Mouse (Mus musculus) liver, adult 2 months (tissue): ENCODE measurements at regions not wholly inside any gene's neighbourhood (a gene's known extent, or its start where the extent isn't known, plus 50 kb on each side); places are given as distances from the start of the nearest gene placed in this dataset.
"Not testable (repeated sequence)": the region's sequence is repeated elsewhere in the genome, so short reads cannot be mapped to it uniquely, and the experiment has no call there.

Source experiments
- DNase-seq: peaks from one replicate; pipeline ENCODE4 v3.0.0-alpha.2; 2011; ENCODE audit warnings: low read depth, low spot score; ENCODE audit errors: extremely low read depth
- H3K27ac ChIP-seq: fragments of 200-500 bp; replicated peaks from 2 replicates; pipeline ENCODE4 v1.5.1; 2012; ENCODE audit warnings: low read depth, mild to moderate bottlenecking, control low read depth, inconsistent platforms, low read length; ENCODE audit not compliant: insufficient read depth
- H3K27me3 ChIP-seq: fragments of 200-500 bp; 2 replicates; pipeline ENCODE4 v1.6.1; 2012; ENCODE audit warnings: mild to moderate bottlenecking, moderate library complexity, low read length, inconsistent platforms; ENCODE audit not compliant: control insufficient read depth, insufficient read depth
- H3K36me3 ChIP-seq: fragments of 200-500 bp; 2 replicates; pipeline ENCODE4 v1.6.1; 2012; ENCODE audit warnings: low read length, inconsistent platforms; ENCODE audit not compliant: control insufficient read depth, insufficient read depth
- H3K4me1 ChIP-seq: fragments of 200-500 bp; 2 replicates; pipeline ENCODE4 v1.6.1; 2011; ENCODE audit warnings: low read length; ENCODE audit not compliant: control insufficient read depth, insufficient read depth
- H3K4me3 ChIP-seq: fragments of 200-500 bp; 2 replicates; pipeline ENCODE4 v1.5.1; 2011; ENCODE audit warnings: low read depth, mild to moderate bottlenecking, control low read depth, low read length, moderate library complexity; ENCODE audit not compliant: insufficient read depth
- H3K79me2 ChIP-seq: fragments of 200-500 bp; 2 replicates; pipeline ENCODE4 v1.6.1; 2012; ENCODE audit warnings: inconsistent platforms, mild to moderate bottlenecking, low read length, moderate library complexity; ENCODE audit not compliant: control insufficient read depth, insufficient read depth
- H3K9ac ChIP-seq: fragments of 200-500 bp; 2 replicates; pipeline ENCODE4 v1.6.1; 2012; ENCODE audit warnings: low read depth, mild to moderate bottlenecking, control low read depth, inconsistent platforms, low read length
- CTCF ChIP-seq: fragments of 200-500 bp; IDR thresholded peaks from 2 replicates; pipeline ENCODE4 v1.5.1; 2011; ENCODE audit warnings: low read depth, low read length, control low read depth
- POLR2A ChIP-seq: fragments of 200-500 bp; IDR thresholded peaks from 2 replicates; pipeline ENCODE4 v1.6.1; 2011; ENCODE audit warnings: low read length, control low read depth; ENCODE audit not compliant: insufficient read depth; ENCODE audit errors: extremely low read depth
- WGBS: fragments of 180-500 bp; shearing (Covaris S2); methylation state at CpG from one replicate; pipeline ENCODE4 v1.1.7; 2018; 5-methylcytosine and 5-hydroxymethylcytosine counted together

DNA sequence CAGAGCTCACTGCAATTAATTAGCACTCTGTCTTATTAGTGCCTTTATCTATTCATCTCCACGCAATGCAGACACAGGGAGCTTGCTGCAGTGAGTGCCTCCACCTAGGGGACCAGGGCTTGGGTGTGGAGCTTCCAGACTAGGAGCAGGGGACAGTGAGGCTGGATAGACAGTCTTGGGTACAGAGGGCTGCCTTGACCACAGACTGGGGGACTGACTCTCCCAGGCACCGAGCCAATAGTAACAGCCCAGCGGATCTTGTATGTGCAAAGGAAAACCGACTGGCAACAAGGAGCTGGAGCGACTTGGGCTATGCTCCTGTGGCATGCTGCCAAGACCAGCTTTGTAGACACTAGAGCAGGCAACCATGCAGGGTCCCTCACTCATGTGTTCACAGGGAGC is 172.8 kb upstream of the Rpl38 start:
- DNase-seq: no peak
- TF ChIP-seq POLR2A (no peak), CTCF (no peak)
- H3K27me3 ChIP-seq: no peaks in the 10 kb centered on the region
- H3K79me2 ChIP-seq: no peaks in the 10 kb centered on the region
- H3K36me3 ChIP-seq: no peaks in the 10 kb centered on the region
- no peaks in the 10 kb centered on the region for H3K4me1 ChIP-seq
- 66% methylated on average over 5 of the region's 5 CpGs for WGBS
- H3K4me3 ChIP-seq: no peak overlapping the region
- H3K27ac ChIP-seq: no peak overlapping the region
- no peak overlapping the region for H3K9ac ChIP-seq

DNA sequence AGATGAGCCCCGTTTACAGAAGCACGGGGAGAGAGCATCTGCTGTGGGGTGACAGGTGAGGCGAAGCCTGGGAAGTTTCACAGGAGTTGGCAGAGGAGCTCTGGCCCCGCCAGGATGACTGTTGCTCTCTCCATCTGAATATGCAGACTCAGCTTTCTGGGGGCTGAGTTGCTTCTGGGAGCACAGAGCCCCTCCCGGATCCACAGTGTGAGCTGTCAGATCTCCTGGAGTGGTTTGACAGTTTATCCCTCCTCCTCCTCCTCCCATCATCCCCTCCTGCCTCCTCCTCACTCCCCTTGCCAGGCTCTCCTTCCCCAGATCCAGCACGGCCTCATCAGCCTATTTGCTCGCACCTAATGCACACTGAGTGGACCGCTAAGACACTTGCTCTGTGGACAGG is 181.9 kb upstream of the Rpl38 start:
- no peaks in the 10 kb centered on the region for H3K36me3 ChIP-seq
- H3K27ac ChIP-seq: no peak overlapping the region
- no peaks in the 10 kb centered on the region for H3K4me1 ChIP-seq
- 39% methylated on average over 8 of the region's 8 CpGs for WGBS
- DNase-seq: no peak
- H3K79me2 ChIP-seq: no peaks in the 10 kb centered on the region
- no peak overlapping the region for H3K9ac ChIP-seq
- H3K4me3 ChIP-seq: no peak overlapping the region
- TF ChIP-seq POLR2A (no peak), CTCF (no peak)
- peaks cover 4% of the 10 kb centered on the region; the same call in 1 of the 2 replicates for H3K27me3 ChIP-seq

DNA sequence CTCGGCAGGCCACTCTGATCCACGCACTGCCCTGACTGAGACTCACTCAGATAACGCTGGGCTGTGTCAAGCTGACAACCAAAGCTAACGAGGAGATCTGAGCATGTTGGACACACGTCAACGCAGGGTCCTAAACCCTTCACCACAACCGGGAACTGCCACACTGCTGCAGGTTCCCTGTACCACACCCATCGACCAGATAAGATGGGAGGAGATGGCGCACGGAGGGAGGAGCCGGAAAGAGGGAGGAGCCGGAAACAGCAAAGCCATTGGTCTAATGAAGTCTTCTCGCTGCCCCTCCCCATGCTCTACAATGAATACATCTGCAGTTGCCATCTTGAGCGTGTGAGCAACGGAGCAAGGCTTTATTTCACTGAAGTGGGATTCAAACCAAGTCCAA is 182.9 kb upstream of the Rpl38 start:
- DNase-seq: no peak
- Histone ChIP-seq H3K36me3 (no peaks in the 10 kb centered on the region), H3K27ac (no peak overlapping the region), H3K27me3 (peaks cover 4% of the 10 kb centered on the region; the same call in 1 of the 2 replicates), H3K4me3 (no peak overlapping the region), H3K9ac (no peak overlapping the region), H3K4me1 (no peaks in the 10 kb centered on the region), H3K79me2 (no peaks in the 10 kb centered on the region)
- TF ChIP-seq CTCF (no peak), POLR2A (no peak)
- 50% methylated on average over 15 of the region's 15 CpGs for WGBS

DNA sequence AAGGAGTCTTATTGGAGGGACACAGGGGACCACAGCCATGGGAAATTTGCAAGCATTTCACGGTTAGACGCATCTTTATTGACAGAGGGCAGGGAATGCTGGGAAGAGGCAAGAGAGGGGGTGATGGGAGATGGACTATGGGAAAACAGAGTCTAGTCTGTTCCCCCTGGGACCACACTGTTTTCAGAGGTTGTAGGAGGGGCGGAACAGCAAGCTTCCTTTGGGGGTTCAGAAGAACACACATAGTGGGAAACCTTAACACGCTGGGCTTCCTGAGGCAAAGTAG is 183.7 kb upstream of the Rpl38 start:
- H3K27ac ChIP-seq: no peak overlapping the region
- DNase-seq: no peak
- 74% methylated on average over 4 of the region's 4 CpGs for WGBS
- H3K27me3 ChIP-seq: peaks cover 4% of the 10 kb centered on the region; the same call in 1 of the 2 replicates
- TF ChIP-seq POLR2A (no peak), CTCF (no peak)
- H3K36me3 ChIP-seq: no peaks in the 10 kb centered on the region
- H3K4me1 ChIP-seq: no peaks in the 10 kb centered on the region
- H3K79me2 ChIP-seq: no peaks in the 10 kb centered on the region
- H3K4me3 ChIP-seq: no peak overlapping the region
- H3K9ac ChIP-seq: no peak overlapping the region

DNA sequence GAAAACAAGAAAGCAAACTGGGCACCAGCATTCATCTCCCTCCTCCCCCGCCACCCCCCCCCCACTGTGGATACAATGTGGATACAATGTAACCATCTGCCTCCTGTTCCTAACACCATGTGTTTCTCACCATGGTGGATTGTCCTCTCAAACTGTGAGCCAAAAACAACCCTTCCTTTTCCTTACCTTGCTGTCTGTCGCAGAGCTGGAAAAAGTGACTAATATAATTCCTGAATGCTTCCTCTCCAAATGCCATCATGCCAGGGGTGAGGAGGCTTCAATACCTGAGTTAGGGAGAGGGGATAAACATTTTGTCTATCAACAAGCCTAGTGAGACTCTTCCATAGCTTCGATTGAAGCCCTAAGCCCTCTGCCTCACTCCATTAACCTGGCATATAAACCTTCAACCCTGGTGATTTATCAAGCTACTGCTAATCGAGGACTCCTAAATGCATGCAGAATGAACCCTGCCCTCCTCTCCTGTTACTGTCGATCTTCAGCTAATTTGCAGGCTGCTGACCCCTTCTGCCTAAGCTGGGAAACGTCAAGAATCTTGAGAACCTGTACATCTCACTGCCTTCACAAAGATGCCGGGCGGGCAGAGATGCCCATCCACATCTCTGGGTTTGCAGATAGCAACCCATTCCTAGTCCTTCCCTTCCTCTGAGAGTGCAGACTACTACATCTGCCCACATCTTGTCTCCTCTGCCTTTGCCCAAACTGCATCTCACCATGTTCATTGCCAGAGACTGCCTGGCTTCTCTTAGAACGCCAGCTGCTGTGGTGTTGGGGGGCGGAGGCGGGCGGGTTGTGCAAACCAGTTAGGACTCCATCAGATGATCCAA is 184.3 kb upstream of the Rpl38 start:
- no peak overlapping the region for H3K9ac ChIP-seq
- no peaks in the 10 kb centered on the region for H3K4me1 ChIP-seq
- WGBS: 73% methylated on average over 12 of the region's 12 CpGs

DNA sequence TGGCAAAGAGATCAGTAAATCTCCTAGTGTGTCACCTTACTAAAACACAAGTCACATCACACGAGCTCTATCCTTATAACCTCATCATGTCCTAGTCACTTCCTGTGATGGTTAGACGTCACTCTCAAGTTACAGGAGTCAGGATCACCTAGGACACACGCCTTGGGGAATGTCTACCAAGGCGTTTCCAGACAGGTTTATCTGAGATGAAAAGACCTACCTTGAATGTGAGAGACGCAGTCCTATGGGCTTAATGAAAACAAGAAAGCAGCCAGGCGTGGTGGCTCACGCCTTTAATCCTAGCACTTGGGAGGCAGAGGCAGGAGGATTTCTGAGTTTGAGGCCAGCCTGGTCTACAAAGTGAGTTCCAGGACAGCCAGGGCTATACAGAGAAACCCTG is 185.0 kb upstream of the Rpl38 start:
- not testable (repeated sequence) for H3K4me1 ChIP-seq, H3K27ac ChIP-seq, DNase-seq, H3K9ac ChIP-seq, H3K27me3 ChIP-seq, H3K36me3 ChIP-seq, H3K4me3 ChIP-seq, H3K79me2 ChIP-seq
- WGBS: 76% methylated on average over 7 of the region's 7 CpGs

More for the DNA sequence above, 184.3 kb upstream of the Rpl38 start:
- no peak overlapping the region for H3K4me3 ChIP-seq
- H3K36me3 ChIP-seq: no peaks in the 10 kb centered on the region
- TF ChIP-seq CTCF (no peak), POLR2A (no peak)
- no peak overlapping the region for H3K27ac ChIP-seq
- H3K27me3 ChIP-seq: peaks cover 4% of the 10 kb centered on the region; the same call in 1 of the 2 replicates
- no peak for DNase-seq
- H3K79me2 ChIP-seq: no peaks in the 10 kb centered on the region
